Mouse (Mus musculus): ENCODE data around the gene Tex14. TPM values are rescaled to one million over a fixed set of nuclear protein-coding genes. Genes with fewer than 3 reads are reported as not detected.
A peak's percentile ranks its signal among the peaks of the same experiment; 100 is the strongest.

Gene Tex14
- total RNA-seq, 2 experiments from 2014 or later: 0.36 to 0.95 TPM

- no peak for DNase-seq
These were observed 166.6 kb downstream of the Tex14 start for GRCm38 (mm10) chr11:87571361-87571950.

GRCm38 (mm10) chr11:87573751-87574150 is 168.9 kb downstream of the Tex14 start:
- DNase-seq: no peak

- DNase-seq: no peak
These were observed 169.8 kb downstream of the Tex14 start for GRCm38 (mm10) chr11:87574520-87575180.

GRCm38 (mm10) chr11:87577601-87578248 is 172.9 kb downstream of the Tex14 start:
- no peak for DNase-seq

GRCm38 (mm10) chr11:87578249-87578962 is 173.5 kb downstream of the Tex14 start:
- DNase-seq: peak; percentile 79 to 89

GRCm38 (mm10) chr11:87578963-87579601 is 174.2 kb downstream of the Tex14 start:
- peak in 1 of 2 experiments; percentile 24 for DNase-seq

GRCm38 (mm10) chr11:87579713-87580112 is 174.8 kb downstream of the Tex14 start:
- no peak for DNase-seq

GRCm38 (mm10) chr11:87580543-87581085 is 175.7 kb downstream of the Tex14 start:
- DNase-seq: no peak

- no peak for DNase-seq
These were observed 176.4 kb downstream of the Tex14 start for GRCm38 (mm10) chr11:87581161-87581865.

- peak; percentile 56 to 70 for DNase-seq
These were observed 177.3 kb downstream of the Tex14 start for GRCm38 (mm10) chr11:87581933-87582710.

GRCm38 (mm10) chr11:87583291-87584034 is 178.6 kb downstream of the Tex14 start:
- no peak for DNase-seq

GRCm38 (mm10) chr11:87584711-87585505 is 180.0 kb downstream of the Tex14 start:
- peak; percentile 40 to 60 for DNase-seq

- no peak for DNase-seq
These were observed 182.5 kb downstream of the Tex14 start for GRCm38 (mm10) chr11:87587211-87587874.

- no peak for DNase-seq
These were observed 184.7 kb downstream of the Tex14 start for GRCm38 (mm10) chr11:87589605-87590004.

- peak; percentile 36 to 50 for DNase-seq
These were observed 186.1 kb downstream of the Tex14 start for GRCm38 (mm10) chr11:87590841-87591525.

GRCm38 (mm10) chr11:87591526-87592353 is 186.9 kb downstream of the Tex14 start, which contains the start of gene Mtmr4:
Gene Mtmr4, plus strand, starts transcription at chr11:87592162.
- peak; percentile 99 to 100 for DNase-seq

GRCm38 (mm10) chr11:87592354-87592695 is 187.5 kb downstream of the Tex14 start:
- DNase-seq: no peak
